Mouse (Mus musculus) left cerebral cortex, adult 8-10 months (tissue): ENCODE measurements around the gene Kcnk6. TPM values are rescaled to one million over a fixed set of nuclear protein-coding genes. Genes with fewer than 3 reads are reported as not detected.
"Not testable (repeated sequence)": the region's sequence is repeated elsewhere in the genome, so short reads cannot be mapped to it uniquely, and the experiment has no call there.

ENCODE experiments used
- DNase-seq, 2 experiments: peaks; one replicate each; pipeline ENCODE4 v3.0.0; 2022; ENCODE audit warnings: low spot score in 2 of 2
- total RNA-seq, 4 experiments: library from RNA; stranded (reverse); gene quantifications; 2 replicates each; pipeline ENCODE4 v1.2.4; 2022

Gene Kcnk6
- total RNA-seq, 4 experiments from 2014 or later = 2.6 to 5.0 (median 3.8) TPM

- DNase-seq = peak in 1 of 2 experiments; percentile 66
These were observed 15.0 kb upstream of the Kcnk6 start for GRCm38 (mm10) chr7:29247314-29247700.

- DNase-seq = no peak
These were observed 14.5 kb upstream of the Kcnk6 start for GRCm38 (mm10) chr7:29246619-29247313.

GRCm38 (mm10) chr7:29246015-29246414, 13.7 kb upstream of the Kcnk6 start:
- no peak for DNase-seq

GRCm38 (mm10) chr7:29244732-29245416, 12.6 kb upstream of the Kcnk6 start:
- no peak for DNase-seq

GRCm38 (mm10) chr7:29238019-29238967, 6.0 kb upstream of the Kcnk6 start, which contains the start of gene Yif1b:
Yif1b (plus strand) TSS chr7:29238329.
- DNase-seq = peak; percentile 94 to 98

- DNase-seq = not testable (repeated sequence)
These were observed 5.3 kb upstream of the Kcnk6 start for GRCm38 (mm10) chr7:29237596-29237995.

GRCm38 (mm10) chr7:29236593-29236992, 4.3 kb upstream of the Kcnk6 start:
- DNase-seq = no peak

GRCm38 (mm10) chr7:29234661-29235060, 2.3 kb upstream of the Kcnk6 start:
- no peak for DNase-seq

- DNase-seq = no peak
These were observed 1.4 kb upstream of the Kcnk6 start for GRCm38 (mm10) chr7:29233745-29234144.

GRCm38 (mm10) chr7:29231517-29231916, 798 bp downstream of the Kcnk6 start:
- no peak for DNase-seq

- DNase-seq = no peak
These were observed 1.8 kb downstream of the Kcnk6 start for GRCm38 (mm10) chr7:29230560-29230959.

- no peak for DNase-seq
These were observed 4.1 kb downstream of the Kcnk6 start for GRCm38 (mm10) chr7:29228202-29228601.

GRCm38 (mm10) chr7:29225520-29225919, 6.8 kb downstream of the Kcnk6 start:
- DNase-seq = no peak

GRCm38 (mm10) chr7:29224756-29225394, 7.4 kb downstream of the Kcnk6 start:
- no peak for DNase-seq

- DNase-seq = no peak
These were observed 17.5 kb downstream of the Kcnk6 start for GRCm38 (mm10) chr7:29214846-29215245.

- DNase-seq = no peak
These were observed 18.1 kb downstream of the Kcnk6 start for GRCm38 (mm10) chr7:29214236-29214635.

- no peak for DNase-seq
These were observed 18.6 kb downstream of the Kcnk6 start, which contains the start of gene Catsperg1 for GRCm38 (mm10) chr7:29213675-29214082. Catsperg1 (minus strand) TSS chr7:29214035.

GRCm38 (mm10) chr7:29212775-29213560, 19.3 kb downstream of the Kcnk6 start:
- DNase-seq = not testable (repeated sequence)

GRCm38 (mm10) chr7:29212199-29212765, 20.0 kb downstream of the Kcnk6 start:
- no peak for DNase-seq
